Comparison of ENCODE assay signal across 15 mouse cellular contexts in genomic region chr8:110958135-110958534, GRCm38 (mm10).
"Had no signal": no experiment of that assay in that cellular context is flagged by ENCODE, and none has a peak within 500 bp of the region (broad histone marks: within the 10 kb centered on the region; RNA-seq: fewer than 3 reads in every experiment).

No protein-coding gene starts in this region.

- H3K9ac ChIP-seq: limb, embryonic 13.5 days; liver, embryonic 15.5 days; midbrain, embryonic 15.5 days; neural tube, embryonic 12.5 days had no signal

- H3K4me2 ChIP-seq: limb, embryonic 13.5 days; liver, embryonic 15.5 days; midbrain, embryonic 11.5 days; midbrain, embryonic 15.5 days; neural tube, embryonic 12.5 days had no signal

- H3K9me3 ChIP-seq: limb, embryonic 13.5 days; liver, embryonic 15.5 days; midbrain, embryonic 15.5 days; neural tube, embryonic 12.5 days had no signal

- H3K4me3 ChIP-seq: limb, embryonic 13.5 days; liver, embryonic 15.5 days; midbrain, embryonic 15.5 days; neural tube, embryonic 12.5 days had no signal

- H3K27me3 ChIP-seq: limb, embryonic 13.5 days; liver, embryonic 15.5 days; midbrain, embryonic 15.5 days; neural tube, embryonic 12.5 days had no signal

- H3K4me1 ChIP-seq: limb, embryonic 13.5 days; liver, embryonic 15.5 days had no signal

- ATAC-seq: lung, postnatal 0 days; midbrain, embryonic 15.5 days had no signal

- H3K27ac ChIP-seq: limb, embryonic 13.5 days; liver, embryonic 15.5 days; midbrain, embryonic 15.5 days; neural tube, embryonic 12.5 days had no signal

- DNase-seq: kidney, postnatal 10 days; kidney, postnatal 4 days; left cerebral cortex, postnatal 4 days; lung, adult 2 months; lung, postnatal 36 days; right cerebral cortex, postnatal 4 days; spleen, adult 18-20 months; thymus, adult 18-20 months; thymus, postnatal 14 days had no signal
